Mouse (Mus musculus): Measurements from ENCODE around the gene Zfp965.
"Not testable (repeated sequence)": the region's sequence is repeated elsewhere in the genome, so short reads cannot be mapped to it uniquely, and the experiment has no call there.

Gene Zfp965

DNA sequence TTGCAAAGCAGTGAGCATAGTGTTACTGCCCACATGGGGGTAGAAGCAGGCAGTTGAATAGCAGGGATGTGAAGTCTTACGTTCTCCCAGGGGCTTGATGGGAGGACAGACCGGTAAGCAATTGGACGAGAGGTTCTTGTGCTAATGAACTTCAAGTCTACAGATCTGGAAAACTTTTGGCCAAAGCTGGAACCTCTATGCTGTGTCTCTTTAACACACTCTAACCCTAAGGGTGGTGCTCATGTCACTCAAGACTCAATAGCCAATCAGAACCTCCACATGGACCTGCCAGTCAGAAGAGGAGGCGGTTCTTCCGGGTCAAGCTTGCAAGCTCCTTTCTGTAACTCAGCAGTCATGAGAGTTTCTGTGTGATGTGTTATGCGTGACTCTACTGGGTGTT lies at the start of gene Zfp965:
TSS of gene Zfp965 (plus strand) at position 301 of the 400 bp plus-strand sequence.
- in situ Hi-C loops (cut with MboI; ENCODE audit: low pct_unique_long_range_greater_than_20kb in 1 of 2, low sequenced_read_pairs in 2 of 2, unreplicated experiment in 1 of 2) = not testable (repeated sequence)

DNA sequence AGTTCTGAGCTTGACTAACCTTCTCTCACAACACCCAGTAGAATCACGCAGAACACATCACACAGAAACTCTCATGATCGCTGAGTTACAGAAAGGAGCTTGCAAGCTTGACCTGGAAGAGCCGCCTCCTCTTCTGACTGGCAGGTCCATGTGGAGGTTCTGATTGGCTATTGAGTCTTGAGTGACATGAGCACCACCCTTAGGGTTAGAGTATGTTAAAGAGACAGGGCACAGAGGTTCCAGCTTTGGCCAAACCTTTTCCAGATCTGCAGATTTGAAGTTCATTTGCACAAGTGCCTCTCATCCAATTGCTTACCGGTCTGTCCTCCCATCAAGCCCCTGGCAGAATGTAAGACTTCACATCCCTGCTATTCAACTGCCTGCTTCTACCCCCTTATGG lies 34.1 kb upstream of the Zfp965 start, which contains the start of gene Gm4724:
TSS of gene Gm4724 (minus strand) at position 101 of the 400 bp plus-strand sequence.
- in situ Hi-C loops (cut with MboI; ENCODE audit: low pct_unique_long_range_greater_than_20kb in 1 of 2, low sequenced_read_pairs in 2 of 2, unreplicated experiment in 1 of 2) = not testable (repeated sequence)
